ENCODE assay signal across 9 mouse cellular contexts in the genomic region with DNA sequence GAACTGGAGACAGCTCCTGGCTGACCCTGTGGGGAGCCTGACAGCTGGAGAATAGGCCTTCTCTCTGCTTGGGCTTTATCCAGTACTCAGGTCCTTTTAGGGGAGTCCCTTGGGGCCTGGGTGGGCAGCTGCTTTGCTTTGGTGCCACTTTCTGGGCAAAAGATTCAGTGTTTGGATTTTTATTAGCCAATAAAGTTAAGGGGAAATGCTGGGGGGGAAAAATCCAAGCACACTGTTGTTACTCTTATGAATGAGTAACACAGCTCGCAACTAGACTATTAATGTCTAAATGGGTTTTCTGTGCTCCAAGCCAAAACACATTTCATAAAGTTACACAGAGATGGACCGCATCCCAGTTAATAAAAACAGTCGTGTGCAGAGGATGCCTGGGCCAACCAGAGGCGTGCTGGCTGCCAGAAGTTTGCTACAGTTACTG.
DNase-seq lines count a peak whose midpoint lies in the region; ATAC-seq and TF ChIP-seq lines count a peak whose summit lies in the region.
"Had no signal": no experiment of that assay in that cellular context is flagged by ENCODE, and none has a peak within 500 bp of the region (broad histone marks: within the 10 kb centered on the region; RNA-seq: fewer than 3 reads in every experiment).

No protein-coding gene starts in this region.

- no peak overlapping the region for H3K4me2 ChIP-seq in hindbrain, postnatal 0 days (ENCODE audit: low read depth, low read length)

- no peak overlapping the region for H3K4me3 ChIP-seq in hindbrain, postnatal 0 days (ENCODE audit: low read length)
- H3K4me3 ChIP-seq in hindbrain, embryonic 10.5 days, result no peak overlapping the region

- H3K9me3 ChIP-seq in hindbrain, postnatal 0 days (ENCODE audit: low read length), result no peaks in the 10 kb centered on the region
- no peaks in the 10 kb centered on the region for H3K9me3 ChIP-seq in hindbrain, embryonic 10.5 days

- H3K36me3 ChIP-seq in hindbrain, postnatal 0 days (ENCODE audit: insufficient read depth, low read length), result no peaks in the 10 kb centered on the region
- H3K36me3 ChIP-seq in hindbrain, embryonic 10.5 days, result no peaks in the 10 kb centered on the region

- H3K27ac ChIP-seq in hindbrain, postnatal 0 days, result no peak overlapping the region
- H3K27ac ChIP-seq in hindbrain, embryonic 10.5 days, result no peak overlapping the region

- intact Hi-C loops in heart, postnatal 36 days (cut with DNase I), result no loop called here

- H3K4me1 ChIP-seq in hindbrain, postnatal 0 days (ENCODE audit: insufficient read depth, low read length), result peaks cover 3% of the 10 kb centered on the region; the same call in 1 of the 2 replicates
- no peaks in the 10 kb centered on the region for H3K4me1 ChIP-seq in hindbrain, embryonic 10.5 days (replicated peaks)

- peak; percentile 63 for ATAC-seq in hindbrain, postnatal 0 days
- ATAC-seq: liver, postnatal 0 days; Patski had no signal

- H3K9ac ChIP-seq in hindbrain, postnatal 0 days (replicated peaks; ENCODE audit: low read length), result no peak overlapping the region
- H3K9ac ChIP-seq: liver, postnatal 0 days had no signal

- H3K27me3 ChIP-seq in hindbrain, postnatal 0 days (ENCODE audit: insufficient read depth, low read length), result no peaks in the 10 kb centered on the region
- no peaks in the 10 kb centered on the region for H3K27me3 ChIP-seq in hindbrain, embryonic 10.5 days (ENCODE audit: insufficient read depth, poor library complexity, severe bottlenecking)

- peak; percentile 70 for DNase-seq in hindbrain, postnatal 0 days (ENCODE audit: low spot score)
- DNase-seq in hindbrain, embryonic 10.5 days (ENCODE audit: low spot score), result no peak
- DNase-seq in MN1 (ENCODE audit: low spot score) (peak; percentile 11), adipocyte (ENCODE audit: low spot score) (peak; percentile 81)
- peak; percentile 15 to 23 for DNase-seq in heart, postnatal 36 days
- DNase-seq in right cerebral cortex, adult 2 months (ENCODE audit: low spot score in 2 of 2), result no peak
- no peak for DNase-seq in layer of hippocampus, adult 8-10 months (ENCODE audit: low spot score in 2 of 2)
- DNase-seq: liver, postnatal 0 days had no signal

- WGBS in hindbrain, postnatal 0 days, result 39% methylated on average over 4 of the region's 4 CpGs
- WGBS in hindbrain, embryonic 10.5 days, result 87% methylated on average over 4 of the region's 4 CpGs

- TF ChIP-seq CTCF in hindbrain, postnatal 0 days (IDR thresholded peaks at IDR 0.05; ENCODE audit: low read depth), result no peak

Comparison
In these comparisons a context has a peak if more than half of its experiments do, and no peak if none do; other contexts are left out.
1. DNase-seq: peak in hindbrain, postnatal 0 days (single experiment), MN1 (single experiment), adipocyte (single experiment) and heart, postnatal 36 days (2 of 2); none in hindbrain, embryonic 10.5 days (single experiment), right cerebral cortex, adult 2 months (0 of 2) and layer of hippocampus, adult 8-10 months (0 of 2).